In genomic region chr17:73818936-73819335, GRCm38 (mm10) we compare ENCODE assay signal across 28 mouse cellular contexts. TPM values are rescaled to one million over a fixed set of nuclear protein-coding genes. Genes with fewer than 3 reads are reported as not detected.
DNase-seq lines count a peak whose midpoint lies in the region; TF ChIP-seq lines count a peak whose summit lies in the region.
"Had no signal": no experiment of that assay in that cellular context is flagged by ENCODE, and none has a peak within 500 bp of the region (broad histone marks: within the 10 kb centered on the region; RNA-seq: fewer than 3 reads in every experiment).

No protein-coding gene starts in this region.

- intact Hi-C loops in heart, postnatal 25 days (cut with DNase I), result no loop called here

- H3K4me3 ChIP-seq in spleen, adult 2 months (ENCODE audit: extremely low read depth, insufficient read depth, insufficient read length), result no peak overlapping the region
- H3K4me3 ChIP-seq: embryonic facial prominence, embryonic 15.5 days; forebrain, embryonic 13.5 days; heart, adult 2 months; heart, embryonic 12.5 days; intestine, embryonic 15.5 days had no signal

- H3K4me1 ChIP-seq in spleen, adult 2 months (ENCODE audit: control insufficient read depth, insufficient read depth, insufficient read length), result peaks cover 30% of the 10 kb centered on the region
- H3K4me1 ChIP-seq: intestine, embryonic 15.5 days had no signal

- H3K27me3 ChIP-seq in spleen, adult 2 months (ENCODE audit: control insufficient read depth, insufficient read depth, low read length), result no peaks in the 10 kb centered on the region
- H3K27me3 ChIP-seq: embryonic facial prominence, embryonic 15.5 days; forebrain, embryonic 13.5 days; heart, embryonic 12.5 days; intestine, embryonic 15.5 days had no signal

- no peak for TF ChIP-seq CTCF in spleen, adult 2 months (IDR thresholded peaks at IDR 0.05; ENCODE audit: extremely low read depth, insufficient read depth, insufficient read length, insufficient replicate concordance)

- TF ChIP-seq POLR2A in spleen, adult 2 months (IDR thresholded peaks at IDR 0.05; ENCODE audit: low read depth, low read length), result no peak

- no peaks in the 10 kb centered on the region for H3K36me3 ChIP-seq in spleen, adult 2 months (ENCODE audit: control insufficient read depth, insufficient read depth, low read length)
- H3K36me3 ChIP-seq: embryonic facial prominence, embryonic 15.5 days; G1E; heart, embryonic 12.5 days; intestine, embryonic 15.5 days had no signal

- peak overlapping the region; percentile 34 for H3K27ac ChIP-seq in spleen, adult 2 months (ENCODE audit: insufficient read depth, low read length)
- H3K27ac ChIP-seq: embryonic facial prominence, embryonic 15.5 days; forebrain, embryonic 13.5 days; heart, adult 2 months; intestine, embryonic 15.5 days; liver, embryonic 14.5 days; macrophage; stomach, postnatal 0 days had no signal

- peak; percentile 87 for DNase-seq in heart, adult 11 months
- DNase-seq in heart, postnatal 25 days (ENCODE audit: low spot score), result no peak
- DNase-seq in spleen, adult 2 months (ENCODE audit: low read depth in 1 of 2, low spot score in 2 of 2), result no peak
- DNase-seq in spleen, postnatal 36 days (ENCODE audit: low spot score in 2 of 2), result no peak
- DNase-seq in NIH3T3 (ENCODE audit: low read depth), result peak; percentile 26
- DNase-seq in embryo, embryonic 11 days, result no peak
- DNase-seq: adrenal gland, postnatal 25 days; gastrocnemius, postnatal 25 days; heart, adult 2 months; heart, postnatal 10 days; kidney, adult 2 months; kidney, postnatal 36 days; layer of hippocampus, postnatal 36 days; left cerebral cortex, postnatal 4 days; lung, adult 2 months; lung, postnatal 10 days; midbrain, embryonic 14.5 days; right cerebral cortex, postnatal 25 days; thymus, adult 18-20 months; thymus, postnatal 4 days had no signal

- whole genome bisulfite sequencing in spleen, adult 2 months, result 64% methylated on average over 4 of the region's 4 CpGs

RNA-seq across cellular contexts. Expression of gene Ehd3, which starts 15.0 kb away (rescaled TPM):
- total RNA-seq in heart, postnatal 25 days (2021), result 1 to 10 TPM; 2.6 to 3.3 TPM
- polyA plus RNA-seq in spleen, adult 2 months (2012; rRNA removed), result 12.5 and 20.3 TPM in 2 replicates

Comparison
In these comparisons a context has a peak if more than half of its experiments do, and no peak if none do; other contexts are left out.
1. DNase-seq: peak in heart, adult 11 months (single experiment) and NIH3T3 (single experiment); none in heart, postnatal 25 days (single experiment), spleen, adult 2 months (0 of 2), spleen, postnatal 36 days (0 of 2) and embryo, embryonic 11 days (single experiment).